Mouse (Mus musculus) cerebellum, adult 2 months (tissue): Measurements from ENCODE around the gene 6820408C15Rik.

Source experiments
- CTCF ChIP-seq: fragments of 200-500 bp; IDR thresholded peaks from 2 replicates; pipeline ENCODE4 v1.5.1; 2011; ENCODE audit warnings: low read depth, mild to moderate bottlenecking, control low read depth, low read length, moderate library complexity, borderline replicate concordance; ENCODE audit not compliant: insufficient read depth
- POLR2A ChIP-seq: fragments of 200-500 bp; IDR thresholded peaks from 2 replicates; pipeline ENCODE4 v1.6.1; 2011; ENCODE audit warnings: low read length, control low read depth, borderline replicate concordance; ENCODE audit not compliant: insufficient read depth

DNA sequence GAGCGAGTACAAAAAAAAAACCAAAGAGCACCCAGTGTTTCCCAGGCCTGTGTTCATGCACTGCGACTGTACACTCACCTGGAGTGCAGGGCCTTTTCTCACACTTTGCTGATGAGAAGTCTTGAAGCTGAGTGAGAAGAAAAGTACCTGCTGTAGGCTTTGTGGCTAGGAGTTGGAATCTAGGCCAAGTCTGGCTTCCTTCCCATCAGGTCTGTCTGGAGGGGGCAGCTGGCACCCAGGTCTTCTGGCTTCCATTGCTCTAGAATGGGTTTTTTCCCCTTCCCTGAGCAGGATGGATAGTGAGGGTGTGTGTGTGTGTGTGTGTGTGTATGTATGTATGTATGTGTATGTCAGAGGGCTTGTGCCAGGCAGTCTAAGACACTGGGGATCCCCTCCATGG lies 24.4 kb downstream of the 6820408C15Rik start:
- TF ChIP-seq CTCF = no peak
- TF ChIP-seq POLR2A = no peak
